Mouse (Mus musculus): ENCODE measurements around the gene Sav1. TPM values are rescaled to one million over a fixed set of nuclear protein-coding genes. Genes with fewer than 3 reads are reported as not detected.

Sav1 gene
- polyA plus RNA-seq (2015; fragmentation: Nextera tagmentation; extraction: Ambion mirVana): 8.6 and 8.8 TPM in 2 replicates

DNA sequence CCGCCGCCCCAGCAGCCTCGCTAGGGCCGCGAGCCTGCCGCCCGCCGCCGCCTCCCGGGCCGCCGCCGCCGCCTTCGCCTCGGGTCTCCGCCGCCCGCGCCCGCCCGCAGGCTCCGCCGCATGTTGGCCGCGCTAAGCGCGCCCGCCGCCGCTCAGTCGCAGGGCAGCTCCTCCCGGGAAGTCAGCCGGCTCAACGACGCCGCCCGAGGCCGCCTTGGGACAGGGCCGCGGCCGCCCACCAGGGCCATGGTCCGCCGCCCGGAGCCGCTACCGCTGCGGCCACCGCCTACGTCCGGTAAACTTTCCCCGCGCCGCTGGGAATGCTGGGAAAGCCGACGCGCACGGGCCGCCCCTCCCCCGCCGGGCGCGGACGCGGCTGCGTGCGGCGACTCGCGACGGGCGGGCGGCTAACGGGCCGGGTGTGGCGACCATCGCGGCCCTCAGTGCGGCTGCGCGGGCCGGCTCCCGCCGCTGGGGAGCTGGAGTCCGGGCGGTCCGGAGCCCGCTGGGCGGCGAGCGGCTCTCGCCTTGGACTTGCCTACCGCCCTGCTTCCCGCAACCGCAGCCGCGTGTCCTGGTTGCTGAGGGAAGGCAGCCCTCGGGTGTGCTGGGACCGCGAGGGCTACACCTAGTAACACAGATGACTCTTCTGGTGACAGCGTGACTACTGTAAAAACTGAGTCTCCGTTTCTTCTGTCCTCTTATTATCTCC lies at the start of gene Sav1:
Sav1 (minus strand) TSS at position 217 of the 712 bp plus-strand sequence.
- peak within 1 kb of the TSS; percentile 92 for H3K27ac ChIP-seq
- H3K9ac ChIP-seq: peak within 1 kb of the TSS; percentile 97
- peak within 1 kb of the TSS; percentile 91 for H3K4me3 ChIP-seq
- under 1% methylated on average over 90 of the region's 102 CpGs for WGBS
- peaks cover 25% of the 10 kb centered on the region for H3K36me3 ChIP-seq
- peak; percentile 92 for ATAC-seq (ENCODE audit: low FRiP score, low read depth)
- H3K4me2 ChIP-seq (replicated peaks): peak within 1 kb of the TSS; percentile 70
- H3K27me3 ChIP-seq: no peaks in the 10 kb centered on the region
- peaks cover 17% of the 10 kb centered on the region for H3K4me1 ChIP-seq
- H3K9me3 ChIP-seq: no peaks in the 10 kb centered on the region

DNA sequence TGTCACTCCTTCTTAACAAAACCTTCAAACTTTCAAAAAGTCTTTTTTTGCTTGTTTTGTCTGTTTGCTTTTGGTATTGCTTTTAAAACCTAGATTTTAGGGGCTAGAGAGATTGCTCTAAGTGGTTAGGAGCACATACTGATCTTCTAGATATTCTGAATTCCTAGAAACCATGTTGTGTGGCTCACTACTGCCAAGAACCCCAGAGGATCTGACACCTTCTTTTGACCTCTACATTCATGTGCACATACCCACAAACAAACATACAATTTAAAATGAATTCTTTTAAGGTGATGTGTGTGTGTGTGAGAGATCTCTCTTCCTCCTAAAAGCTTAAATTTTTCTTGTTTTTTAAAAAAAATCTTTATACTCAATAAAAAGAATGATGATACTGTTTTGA lies 39.4 kb upstream of the Sav1 start:
- Histone ChIP-seq H3K4me2 (replicated peaks) (no peak overlapping the region), H3K9ac (no peak overlapping the region), H3K4me3 (no peak overlapping the region), H3K4me1 (no peaks in the 10 kb centered on the region), H3K36me3 (peaks cover 54% of the 10 kb centered on the region), H3K27ac (no peak overlapping the region), H3K27me3 (no peaks in the 10 kb centered on the region), H3K9me3 (no peaks in the 10 kb centered on the region)
- no peak for ATAC-seq (ENCODE audit: low FRiP score, low read depth)

DNA sequence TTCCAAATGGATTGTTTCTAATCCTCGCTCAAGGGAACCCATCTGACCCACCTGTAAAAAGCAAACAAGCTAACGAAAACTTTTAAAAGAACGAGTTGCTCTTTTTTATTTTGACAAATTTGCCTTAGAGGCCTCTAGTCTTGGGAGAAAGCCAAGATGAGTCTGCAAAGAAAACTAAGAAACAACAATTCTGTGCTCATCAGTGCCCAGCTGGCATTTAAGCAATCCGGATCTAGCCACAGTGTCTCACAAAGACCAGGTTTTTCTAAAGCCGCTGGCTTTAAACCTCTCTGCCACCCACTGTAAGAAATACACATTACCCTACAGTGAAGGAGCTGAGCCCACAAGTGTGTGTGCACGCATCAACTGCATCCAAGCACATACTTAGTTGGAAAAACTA lies 38.6 kb upstream of the Sav1 start:
- ATAC-seq (ENCODE audit: low FRiP score, low read depth): no peak
- Histone ChIP-seq H3K27me3 (no peaks in the 10 kb centered on the region), H3K4me2 (replicated peaks) (no peak overlapping the region), H3K4me1 (no peaks in the 10 kb centered on the region), H3K9me3 (no peaks in the 10 kb centered on the region), H3K9ac (no peak overlapping the region), H3K4me3 (no peak overlapping the region), H3K36me3 (peaks cover 53% of the 10 kb centered on the region), H3K27ac (no peak overlapping the region)
- 90% methylated on average over 6 of the region's 6 CpGs for WGBS

DNA sequence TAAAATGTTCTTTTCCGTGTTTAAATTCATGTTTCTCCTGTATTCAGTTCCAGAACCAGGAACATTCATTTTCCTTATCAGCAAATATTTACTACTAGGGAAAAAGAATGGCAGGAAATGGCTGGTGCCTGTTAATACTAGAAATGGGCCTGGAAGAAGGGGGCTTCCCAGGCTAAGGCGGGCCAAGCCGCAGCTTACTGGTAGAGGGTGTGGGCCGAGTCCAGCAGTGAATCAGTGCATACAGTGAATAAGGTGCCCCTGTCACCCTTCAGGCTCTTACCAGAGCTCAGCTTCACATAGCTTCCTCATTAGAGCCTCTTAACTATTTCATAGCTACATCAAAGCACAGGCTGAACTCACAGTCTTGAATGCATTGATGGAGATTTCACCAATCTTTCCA lies 36.8 kb upstream of the Sav1 start:
- Histone ChIP-seq H3K4me3 (no peak overlapping the region), H3K9me3 (no peaks in the 10 kb centered on the region), H3K4me2 (replicated peaks) (no peak overlapping the region), H3K9ac (no peak overlapping the region), H3K4me1 (no peaks in the 10 kb centered on the region), H3K36me3 (peaks cover 55% of the 10 kb centered on the region), H3K27me3 (no peaks in the 10 kb centered on the region), H3K27ac (no peak overlapping the region)
- WGBS: 91% methylated on average over 4 of the region's 4 CpGs
- no peak for ATAC-seq (ENCODE audit: low FRiP score, low read depth)

DNA sequence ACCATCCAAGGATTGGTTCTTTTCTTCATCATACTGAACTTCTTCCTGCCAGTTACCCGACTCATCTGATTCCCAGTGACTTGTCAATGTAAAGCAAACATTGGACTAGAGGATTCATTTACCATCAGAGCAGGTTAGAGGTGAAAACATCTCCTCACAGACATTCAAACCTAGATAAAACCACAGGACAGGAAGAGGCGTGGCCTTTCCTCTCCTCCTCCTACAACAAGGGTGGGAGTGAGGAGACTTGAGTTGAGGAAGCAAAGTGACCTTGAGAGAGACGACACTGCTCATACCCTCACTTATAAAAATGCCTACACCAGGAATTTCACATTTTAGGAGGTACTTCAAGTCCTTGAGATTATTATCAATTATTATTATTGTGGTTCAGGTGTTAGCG lies 31.4 kb upstream of the Sav1 start:
- no peak overlapping the region for H3K4me3 ChIP-seq
- 80% methylated on average over 4 of the region's 4 CpGs for WGBS
- no peak for ATAC-seq (ENCODE audit: low FRiP score, low read depth)
- no peaks in the 10 kb centered on the region for H3K9me3 ChIP-seq
- no peak overlapping the region for H3K4me2 ChIP-seq (replicated peaks)
- H3K27me3 ChIP-seq: no peaks in the 10 kb centered on the region
- no peak overlapping the region for H3K9ac ChIP-seq
- H3K27ac ChIP-seq: no peak overlapping the region
- no peaks in the 10 kb centered on the region for H3K4me1 ChIP-seq
- peaks cover 51% of the 10 kb centered on the region for H3K36me3 ChIP-seq

DNA sequence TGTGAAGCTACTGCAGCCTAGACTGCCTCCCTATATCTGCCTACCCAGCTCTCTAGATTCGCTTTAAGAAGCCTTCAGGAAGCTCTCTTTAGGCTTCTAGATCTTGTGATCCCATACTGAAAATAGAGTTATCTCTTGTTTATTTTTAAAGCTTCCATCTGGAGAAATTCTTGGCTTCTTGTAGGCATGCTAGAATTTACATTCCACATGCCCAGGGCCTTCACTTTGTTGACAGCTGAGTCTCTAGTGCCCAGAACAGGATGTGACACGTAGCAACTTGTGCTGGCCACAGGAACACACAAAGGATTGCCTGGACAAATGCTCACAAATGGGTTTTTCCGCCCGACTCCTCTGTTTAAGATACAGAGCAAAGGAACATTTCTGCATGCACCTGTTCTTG lies 29.1 kb upstream of the Sav1 start:
- Histone ChIP-seq H3K4me1 (no peaks in the 10 kb centered on the region), H3K27me3 (no peaks in the 10 kb centered on the region), H3K9ac (no peak overlapping the region), H3K36me3 (peaks cover 49% of the 10 kb centered on the region), H3K4me3 (no peak overlapping the region), H3K9me3 (peaks cover 2% of the 10 kb centered on the region), H3K27ac (no peak overlapping the region), H3K4me2 (replicated peaks) (no peak overlapping the region)
- ATAC-seq (ENCODE audit: low FRiP score, low read depth): no peak
- WGBS: 69% methylated on average over 4 of the region's 4 CpGs

DNA sequence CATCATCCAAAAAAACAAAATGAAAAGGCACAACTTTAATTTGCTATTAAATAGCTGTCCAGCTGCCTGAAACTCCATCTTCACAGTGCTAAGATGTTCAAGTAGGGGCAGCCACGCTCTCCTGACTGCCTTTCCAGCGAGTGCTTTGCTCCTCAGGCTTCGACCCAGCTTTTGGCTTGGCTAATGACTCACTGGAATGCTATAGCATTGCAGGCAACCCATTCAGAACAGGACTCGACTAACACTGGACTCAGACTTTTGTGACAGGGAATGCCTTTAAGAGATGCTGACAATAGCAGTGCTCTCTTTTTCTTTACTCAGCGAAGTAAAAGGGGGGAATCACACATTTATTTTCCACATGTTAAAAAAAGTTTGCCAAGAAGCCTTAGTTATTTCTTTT lies 24.9 kb upstream of the Sav1 start:
- Histone ChIP-seq H3K4me2 (replicated peaks) (no peak overlapping the region), H3K9me3 (peaks cover 5% of the 10 kb centered on the region)
- WGBS: 81% methylated on average over 5 of the region's 5 CpGs

DNA sequence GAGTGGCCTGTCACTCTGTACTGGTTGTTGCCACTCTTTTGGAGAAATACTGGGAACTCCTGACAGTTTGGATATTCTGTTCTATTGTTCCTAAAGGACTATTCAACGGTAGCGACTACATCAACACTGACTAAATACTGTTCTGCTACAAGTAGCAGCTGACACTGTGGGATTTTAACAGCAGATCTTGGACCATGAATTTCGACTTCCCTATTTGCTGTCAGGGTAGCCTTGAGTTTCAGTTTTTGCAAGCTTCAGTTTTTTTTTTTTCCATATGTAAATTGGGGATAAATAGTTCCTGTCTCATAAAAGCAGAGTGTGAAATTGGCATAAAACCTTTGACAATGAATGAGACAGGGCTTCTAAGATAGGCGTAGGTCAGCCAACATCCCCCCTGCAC lies 23.6 kb upstream of the Sav1 start:
- peaks cover 20% of the 10 kb centered on the region for H3K36me3 ChIP-seq
- WGBS: 94% methylated on average over 4 of the region's 4 CpGs
- peaks cover 5% of the 10 kb centered on the region for H3K9me3 ChIP-seq
- no peak overlapping the region for H3K4me3 ChIP-seq
- no peak overlapping the region for H3K27ac ChIP-seq
- H3K27me3 ChIP-seq: no peaks in the 10 kb centered on the region
- H3K4me2 ChIP-seq (replicated peaks): no peak overlapping the region
- no peak overlapping the region for H3K9ac ChIP-seq
- H3K4me1 ChIP-seq: no peaks in the 10 kb centered on the region
- ATAC-seq (ENCODE audit: low FRiP score, low read depth): no peak

More for the DNA sequence above, 24.9 kb upstream of the Sav1 start:
- Histone ChIP-seq H3K27me3 (no peaks in the 10 kb centered on the region), H3K9ac (no peak overlapping the region), H3K36me3 (peaks cover 21% of the 10 kb centered on the region), H3K4me3 (no peak overlapping the region), H3K27ac (no peak overlapping the region), H3K4me1 (no peaks in the 10 kb centered on the region)
- no peak for ATAC-seq (ENCODE audit: low FRiP score, low read depth)

DNA sequence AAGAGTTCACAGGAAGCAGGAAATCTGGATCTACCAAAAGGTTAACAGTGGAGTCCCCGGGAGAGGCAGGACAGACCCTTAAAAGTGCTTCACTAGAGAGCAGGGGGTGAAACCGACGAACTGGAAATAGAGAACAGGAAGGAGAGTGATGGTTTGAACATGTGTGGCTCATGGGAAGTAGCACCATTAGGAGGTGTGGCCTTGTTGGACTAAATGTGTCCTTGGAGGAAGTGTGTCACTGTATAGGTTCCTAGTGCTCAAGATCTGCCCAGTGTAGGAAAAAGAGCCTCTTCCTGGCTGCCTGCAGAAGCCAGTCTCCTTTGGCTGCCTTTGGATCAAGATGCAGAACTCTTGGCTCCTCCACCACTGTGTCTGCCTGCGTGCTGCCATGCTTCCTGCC lies 18.3 kb upstream of the Sav1 start:
- no peak for ATAC-seq (ENCODE audit: low FRiP score, low read depth)
- Histone ChIP-seq H3K4me3 (no peak overlapping the region), H3K36me3 (no peaks in the 10 kb centered on the region), H3K9me3 (no peaks in the 10 kb centered on the region), H3K4me2 (replicated peaks) (no peak overlapping the region), H3K9ac (no peak overlapping the region), H3K4me1 (no peaks in the 10 kb centered on the region), H3K27me3 (no peaks in the 10 kb centered on the region), H3K27ac (no peak overlapping the region)
- WGBS: 82% methylated on average over 4 of the region's 4 CpGs

DNA sequence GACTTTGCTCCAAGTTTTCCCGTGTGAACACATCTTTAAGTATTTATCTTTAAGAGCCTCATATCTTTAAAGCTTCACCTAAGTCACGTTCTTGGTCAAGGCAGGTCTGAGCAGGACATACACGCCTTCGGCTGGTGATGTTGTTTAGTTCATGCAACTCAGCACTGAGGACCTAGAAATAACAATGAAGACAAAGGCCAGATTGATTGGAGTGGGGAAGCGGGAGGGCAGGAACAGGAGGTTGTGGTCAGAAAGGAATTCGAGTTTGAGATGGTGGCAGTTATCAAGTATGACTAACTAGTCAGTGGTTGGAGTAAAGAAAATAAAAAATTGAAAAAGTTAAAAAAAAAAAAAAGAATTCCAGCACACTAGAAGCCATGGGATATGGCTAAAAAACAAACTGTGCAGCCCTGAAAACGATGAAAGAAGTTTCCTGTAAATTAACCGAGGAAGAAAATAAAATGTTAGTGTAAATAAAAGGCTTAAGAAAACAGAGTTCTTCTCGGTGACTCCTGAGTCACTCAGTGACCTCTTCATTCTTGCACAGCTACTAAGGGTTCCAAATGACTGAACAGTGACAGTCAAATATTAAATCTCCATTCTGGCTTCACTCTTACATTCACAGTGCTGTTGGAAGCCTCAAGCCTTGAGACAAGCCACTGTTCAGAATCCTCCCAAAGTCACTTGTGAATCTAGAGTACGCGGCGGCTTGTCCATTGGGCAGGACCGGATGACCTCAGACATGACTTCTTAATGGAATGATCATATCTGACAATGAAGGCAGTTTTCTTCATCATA lies 11.6 kb upstream of the Sav1 start:
- no peaks in the 10 kb centered on the region for H3K4me1 ChIP-seq
- H3K27me3 ChIP-seq: no peaks in the 10 kb centered on the region
- ATAC-seq (ENCODE audit: low FRiP score, low read depth): no peak
- H3K9me3 ChIP-seq: no peaks in the 10 kb centered on the region
- no peak overlapping the region for H3K9ac ChIP-seq
- no peak overlapping the region for H3K27ac ChIP-seq
- 77% methylated on average over 13 of the region's 13 CpGs for WGBS
- no peak overlapping the region for H3K4me2 ChIP-seq (replicated peaks)
- H3K4me3 ChIP-seq: no peak overlapping the region
- no peaks in the 10 kb centered on the region for H3K36me3 ChIP-seq

DNA sequence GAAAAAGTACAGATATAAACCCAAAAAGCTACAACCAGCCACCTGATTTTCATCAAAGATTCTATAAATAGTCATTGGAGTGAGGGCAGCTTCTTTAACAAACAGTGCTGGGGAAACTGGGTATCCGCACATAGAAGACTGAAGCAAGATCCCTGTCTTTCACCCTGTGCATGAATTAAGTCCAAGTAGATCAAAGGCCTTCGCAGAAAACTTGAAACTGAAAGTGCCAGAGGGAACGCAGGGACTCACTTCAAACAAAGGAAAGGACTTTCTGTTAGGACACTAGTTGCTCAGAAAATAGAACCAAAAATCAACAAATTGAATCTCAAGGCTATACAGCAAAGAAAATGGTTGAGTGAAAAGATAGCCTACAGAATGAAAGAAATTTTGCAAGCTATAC lies 8.6 kb upstream of the Sav1 start:
- no peak overlapping the region for H3K4me3 ChIP-seq
- no peaks in the 10 kb centered on the region for H3K27me3 ChIP-seq
- H3K4me1 ChIP-seq: no peaks in the 10 kb centered on the region
- H3K9ac ChIP-seq: no peak overlapping the region
- H3K9me3 ChIP-seq: no peaks in the 10 kb centered on the region
- H3K27ac ChIP-seq: no peak overlapping the region
- H3K36me3 ChIP-seq: no peaks in the 10 kb centered on the region
- ATAC-seq (ENCODE audit: low FRiP score, low read depth): no peak
- WGBS: 58% methylated on average over 3 of the region's 3 CpGs
- no peak overlapping the region for H3K4me2 ChIP-seq (replicated peaks)

DNA sequence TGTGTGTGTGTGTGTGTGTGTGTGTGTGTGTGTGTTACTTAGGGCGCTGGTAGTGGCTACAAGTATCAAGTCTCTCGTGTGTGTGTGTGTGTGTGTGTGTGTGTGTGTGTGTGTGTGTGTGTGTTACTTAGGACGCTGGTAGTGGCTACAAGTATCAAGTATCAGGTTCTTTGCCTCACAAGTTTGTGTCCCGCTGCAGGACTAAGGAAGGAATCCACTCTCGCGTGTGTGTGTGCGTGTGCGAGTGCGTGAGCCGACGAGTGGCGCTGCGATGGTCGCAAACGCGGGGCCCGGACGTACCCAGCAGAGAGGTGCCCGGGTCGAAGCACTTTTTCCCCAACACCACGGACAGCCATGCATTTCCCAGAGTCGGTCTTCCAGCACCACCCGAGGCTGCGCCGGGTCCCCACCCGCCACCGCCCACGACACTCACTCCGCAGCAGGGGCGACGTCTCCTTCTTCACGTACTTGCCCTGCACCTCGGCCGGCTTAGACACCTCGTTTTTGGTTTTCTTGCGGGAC lies 500 bp downstream of the Sav1 start:
- peak; percentile 74 for ATAC-seq (ENCODE audit: low FRiP score, low read depth)
- H3K27me3 ChIP-seq: no peaks in the 10 kb centered on the region
- 0% methylated on average over 33 of the region's 36 CpGs for WGBS

More for the DNA sequence above, 500 bp downstream of the Sav1 start:
- H3K9me3 ChIP-seq: no peaks in the 10 kb centered on the region
- peak overlapping the region; percentile 70 for H3K4me2 ChIP-seq (replicated peaks)
- H3K4me3 ChIP-seq: peak overlapping the region; percentile 91
- peaks cover 31% of the 10 kb centered on the region for H3K36me3 ChIP-seq
- H3K9ac ChIP-seq: peak overlapping the region; percentile 97
- peaks cover 17% of the 10 kb centered on the region for H3K4me1 ChIP-seq
- peak overlapping the region; percentile 92 for H3K27ac ChIP-seq

Measured in limb, embryonic 13.5 days (tissue).